Mouse (Mus musculus) frontal cortex, postnatal 25 days (tissue): ENCODE measurements around the gene Agap1.

Experiments used
- DNase-seq, 2 experiments: peaks; one replicate each; pipeline ENCODE4 v3.0.0; 2022; ENCODE audit warnings: low spot score in 2 of 2

The Agap1 gene

GRCm38 (mm10) chr1:89454196-89455123 lies at the start of gene Agap1:
Gene Agap1, plus strand, starts transcription at chr1:89454806.
- peak; percentile 84 to 90 for DNase-seq

- DNase-seq, result no peak
Observed at GRCm38 (mm10) chr1:89405991-89406390, 48.6 kb upstream of the Agap1 start.

- DNase-seq, result no peak
Observed at GRCm38 (mm10) chr1:89407986-89408385, 46.6 kb upstream of the Agap1 start.

- no peak for DNase-seq
Observed at GRCm38 (mm10) chr1:89413122-89413521, 41.5 kb upstream of the Agap1 start.

GRCm38 (mm10) chr1:89414563-89414962 lies 40.0 kb upstream of the Agap1 start:
- no peak for DNase-seq

GRCm38 (mm10) chr1:89416929-89417328 lies 37.7 kb upstream of the Agap1 start:
- DNase-seq, result peak; percentile 14 to 43

- DNase-seq, result no peak
Observed at GRCm38 (mm10) chr1:89420642-89421041, 34.0 kb upstream of the Agap1 start.

GRCm38 (mm10) chr1:89421401-89421800 lies 33.2 kb upstream of the Agap1 start:
- DNase-seq, result no peak

GRCm38 (mm10) chr1:89424563-89424962 lies 30.0 kb upstream of the Agap1 start:
- no peak for DNase-seq

- no peak for DNase-seq
Observed at GRCm38 (mm10) chr1:89426137-89426536, 28.5 kb upstream of the Agap1 start.

- no peak for DNase-seq
Observed at GRCm38 (mm10) chr1:89428671-89429070, 25.9 kb upstream of the Agap1 start.

GRCm38 (mm10) chr1:89429946-89430640 lies 24.5 kb upstream of the Agap1 start:
- no peak for DNase-seq

GRCm38 (mm10) chr1:89439351-89439750 lies 15.3 kb upstream of the Agap1 start:
- DNase-seq, result no peak

GRCm38 (mm10) chr1:89441236-89441897 lies 13.2 kb upstream of the Agap1 start:
- no peak for DNase-seq

GRCm38 (mm10) chr1:89443512-89443911 lies 11.1 kb upstream of the Agap1 start:
- DNase-seq, result no peak

GRCm38 (mm10) chr1:89444014-89444413 lies 10.6 kb upstream of the Agap1 start:
- DNase-seq, result no peak

GRCm38 (mm10) chr1:89450139-89450538 lies 4.5 kb upstream of the Agap1 start:
- DNase-seq, result no peak

- DNase-seq, result no peak
Observed at GRCm38 (mm10) chr1:89452138-89452537, 2.5 kb upstream of the Agap1 start.

GRCm38 (mm10) chr1:89453666-89454065 lies 940 bp upstream of the Agap1 start:
- no peak for DNase-seq

GRCm38 (mm10) chr1:89455421-89456091 lies 950 bp downstream of the Agap1 start:
- DNase-seq, result peak; percentile 23 to 24

- DNase-seq, result no peak
Observed at GRCm38 (mm10) chr1:89456456-89456855, 1.9 kb downstream of the Agap1 start.
